Mouse (Mus musculus): Measurements from ENCODE around the gene Avpr1a. TPM values are rescaled to one million over a fixed set of nuclear protein-coding genes. Genes with fewer than 3 reads are reported as not detected.

Avpr1a gene
- polyA plus RNA-seq, 1 experiment from 2014 or later: 4.0 TPM

DNA sequence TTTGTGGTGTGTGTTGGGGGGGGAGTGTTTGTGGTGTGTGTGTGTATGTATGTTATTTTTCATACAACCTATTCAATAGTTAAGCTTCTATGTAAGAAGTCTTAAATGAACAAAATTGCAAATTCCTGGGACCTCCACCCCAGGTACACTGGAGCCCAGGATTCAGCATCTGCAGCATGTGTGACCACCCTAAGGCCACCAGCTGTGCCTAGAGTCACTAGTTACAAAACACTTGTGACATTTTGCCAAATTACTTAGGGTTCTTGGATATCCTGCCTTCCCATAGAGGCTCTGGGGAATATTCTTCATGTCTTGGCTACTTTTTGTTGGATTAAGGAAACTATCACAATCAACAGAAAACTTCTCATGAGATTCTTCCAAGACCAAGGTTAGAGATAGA lies 1.6 kb downstream of the Avpr1a start:
- H3K4me3 ChIP-seq (ENCODE audit: low read depth, low read length): peak overlapping the region; percentile 54
- no peak overlapping the region for H3K4me2 ChIP-seq (ENCODE audit: low read depth, low read length)
- H3K27ac ChIP-seq (ENCODE audit: low read length): no peak overlapping the region
- peaks cover 22% of the 10 kb centered on the region for H3K27me3 ChIP-seq (ENCODE audit: control insufficient read depth, insufficient read depth, low read depth, low read length)
- no peaks in the 10 kb centered on the region for H3K9me3 ChIP-seq (replicated peaks; ENCODE audit: control insufficient read depth, low read length)
- H3K4me1 ChIP-seq (ENCODE audit: control insufficient read depth, low read depth, low read length): no peaks in the 10 kb centered on the region; the same call in 1 of the 2 replicates
- no peak overlapping the region for H3K9ac ChIP-seq (ENCODE audit: low read depth, low read length)
- ATAC-seq (ENCODE audit: low read depth): no peak
- no peaks in the 10 kb centered on the region for H3K36me3 ChIP-seq (ENCODE audit: control insufficient read depth, insufficient read depth)

DNA sequence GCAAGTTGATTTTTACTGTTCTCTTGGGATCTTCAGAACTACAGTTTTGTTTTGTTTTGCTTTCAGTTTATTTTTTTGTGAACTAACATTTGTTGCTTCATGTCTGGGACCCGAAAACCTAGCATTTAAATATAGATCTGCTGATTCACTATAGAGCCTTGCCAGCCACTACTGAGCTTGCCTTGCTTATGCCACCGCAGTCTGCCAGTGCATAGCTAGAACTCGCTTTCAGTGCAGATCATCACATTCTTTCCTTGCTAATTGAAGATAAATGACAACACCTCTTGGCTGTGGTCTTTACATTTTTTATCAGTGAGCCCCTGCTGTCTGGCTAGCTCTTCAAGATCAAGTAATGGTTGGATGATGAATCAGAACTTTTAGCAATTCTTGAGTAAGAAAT lies 5.2 kb downstream of the Avpr1a start:
- Histone ChIP-seq H3K9ac (ENCODE audit: low read depth, low read length) (no peak overlapping the region), H3K4me2 (ENCODE audit: low read depth, low read length) (no peak overlapping the region), H3K9me3 (replicated peaks; ENCODE audit: control insufficient read depth, low read length) (no peaks in the 10 kb centered on the region), H3K4me1 (ENCODE audit: control insufficient read depth, low read depth, low read length) (no peaks in the 10 kb centered on the region; the same call in 1 of the 2 replicates), H3K4me3 (ENCODE audit: low read depth, low read length) (no peak overlapping the region), H3K27ac (ENCODE audit: low read length) (no peak overlapping the region), H3K36me3 (ENCODE audit: control insufficient read depth, insufficient read depth) (no peaks in the 10 kb centered on the region), H3K27me3 (ENCODE audit: control insufficient read depth, insufficient read depth, low read depth, low read length) (peaks cover 14% of the 10 kb centered on the region)
- 38% methylated on average over 3 of the region's 3 CpGs for WGBS (ENCODE audit: insufficient replicate concordance)
- no peak for ATAC-seq (ENCODE audit: low read depth)

DNA sequence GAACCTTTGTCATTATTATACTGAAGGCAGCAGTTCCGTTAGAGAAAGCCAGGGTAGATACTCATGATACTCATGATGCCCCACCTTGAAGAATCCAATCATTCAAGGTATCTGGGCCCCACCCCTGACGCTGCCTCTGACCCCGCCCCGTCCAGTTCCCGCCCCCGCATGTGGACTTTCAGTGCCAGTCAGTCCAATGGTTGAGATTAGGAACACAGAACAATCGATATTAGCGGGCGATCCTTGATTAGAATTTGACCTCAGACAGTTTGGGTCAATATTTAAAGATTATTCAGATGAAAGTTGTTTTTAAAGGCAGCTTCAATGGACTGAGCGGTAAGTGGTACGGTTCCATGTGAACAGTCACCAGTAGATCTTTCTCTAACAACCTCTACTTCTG lies 7.5 kb downstream of the Avpr1a start:
- H3K9me3 ChIP-seq (replicated peaks; ENCODE audit: control insufficient read depth, low read length): no peaks in the 10 kb centered on the region
- no peaks in the 10 kb centered on the region for H3K36me3 ChIP-seq (ENCODE audit: control insufficient read depth, insufficient read depth)
- H3K4me3 ChIP-seq (ENCODE audit: low read depth, low read length): no peak overlapping the region
- no peak overlapping the region for H3K27ac ChIP-seq (ENCODE audit: low read length)
- H3K4me2 ChIP-seq (ENCODE audit: low read depth, low read length): no peak overlapping the region
- 63% methylated on average over 11 of the region's 11 CpGs for WGBS (ENCODE audit: insufficient replicate concordance)
- no peak overlapping the region for H3K9ac ChIP-seq (ENCODE audit: low read depth, low read length)
- H3K27me3 ChIP-seq (ENCODE audit: control insufficient read depth, insufficient read depth, low read depth, low read length): no peaks in the 10 kb centered on the region
- H3K4me1 ChIP-seq (ENCODE audit: control insufficient read depth, low read depth, low read length): no peaks in the 10 kb centered on the region; the same call in 1 of the 2 replicates
- ATAC-seq (ENCODE audit: low read depth): peak; percentile 76

DNA sequence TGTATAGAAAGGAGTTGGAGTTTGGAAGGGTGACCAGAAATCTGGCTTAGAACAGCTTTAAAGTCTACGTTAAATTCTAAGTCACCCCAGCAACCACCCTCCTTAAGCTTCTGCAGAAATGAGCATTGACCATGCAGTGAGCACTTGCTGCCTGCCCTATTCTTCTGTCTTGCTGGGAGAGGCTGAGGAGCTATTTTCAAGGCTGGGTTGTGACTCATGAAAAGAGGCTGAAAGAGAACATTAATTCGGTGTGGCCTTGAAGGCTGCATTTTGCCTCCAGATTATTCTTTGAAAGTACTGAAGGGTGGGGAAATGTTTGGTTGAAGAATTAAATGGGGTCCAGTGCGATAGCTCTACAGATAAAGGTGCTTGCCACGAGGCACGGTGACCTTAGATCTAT lies 28.5 kb downstream of the Avpr1a start:
- no peaks in the 10 kb centered on the region for H3K27me3 ChIP-seq (ENCODE audit: control insufficient read depth, insufficient read depth, low read depth, low read length)
- WGBS (ENCODE audit: insufficient replicate concordance): 64% methylated on average over 5 of the region's 5 CpGs
- no peak overlapping the region for H3K4me3 ChIP-seq (ENCODE audit: low read depth, low read length)
- no peaks in the 10 kb centered on the region; the same call in 1 of the 2 replicates for H3K9me3 ChIP-seq (replicated peaks; ENCODE audit: control insufficient read depth, low read length)
- no peaks in the 10 kb centered on the region for H3K36me3 ChIP-seq (ENCODE audit: control insufficient read depth, insufficient read depth)
- no peak overlapping the region for H3K27ac ChIP-seq (ENCODE audit: low read length)
- H3K4me1 ChIP-seq (ENCODE audit: control insufficient read depth, low read depth, low read length): no peaks in the 10 kb centered on the region
- ATAC-seq (ENCODE audit: low read depth): no peak
- H3K4me2 ChIP-seq (ENCODE audit: low read depth, low read length): no peak overlapping the region
- H3K9ac ChIP-seq (ENCODE audit: low read depth, low read length): no peak overlapping the region

DNA sequence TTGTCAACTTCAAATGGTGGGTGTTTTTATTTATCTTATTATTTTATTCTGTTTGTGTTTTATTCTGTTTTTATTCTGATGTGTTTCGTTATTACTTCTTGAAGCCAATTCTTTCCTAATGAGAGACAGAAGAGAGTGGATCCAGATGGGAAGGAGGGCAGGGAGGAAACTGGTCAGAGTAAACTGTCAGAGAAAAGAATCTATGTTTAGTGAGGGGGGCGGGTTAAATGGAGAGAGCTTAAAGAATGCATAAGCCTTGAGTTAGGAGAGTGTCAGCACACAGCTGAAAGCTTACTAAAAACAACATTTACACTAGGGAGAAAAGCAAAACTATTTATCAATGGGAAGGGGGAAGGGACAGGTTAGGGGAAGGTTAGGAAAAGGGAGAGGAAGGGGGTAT lies 50.3 kb downstream of the Avpr1a start:
- Histone ChIP-seq H3K36me3 (ENCODE audit: control insufficient read depth, insufficient read depth) (no peaks in the 10 kb centered on the region), H3K9ac (ENCODE audit: low read depth, low read length) (no peak overlapping the region), H3K27ac (ENCODE audit: low read length) (no peak overlapping the region), H3K4me1 (ENCODE audit: control insufficient read depth, low read depth, low read length) (no peaks in the 10 kb centered on the region), H3K9me3 (replicated peaks; ENCODE audit: control insufficient read depth, low read length) (no peaks in the 10 kb centered on the region), H3K27me3 (ENCODE audit: control insufficient read depth, insufficient read depth, low read depth, low read length) (no peaks in the 10 kb centered on the region), H3K4me2 (ENCODE audit: low read depth, low read length) (no peak overlapping the region), H3K4me3 (ENCODE audit: low read depth, low read length) (no peak overlapping the region)
- no peak for ATAC-seq (ENCODE audit: low read depth)
- WGBS (ENCODE audit: insufficient replicate concordance): 49% methylated on average over 2 of the region's 2 CpGs

DNA sequence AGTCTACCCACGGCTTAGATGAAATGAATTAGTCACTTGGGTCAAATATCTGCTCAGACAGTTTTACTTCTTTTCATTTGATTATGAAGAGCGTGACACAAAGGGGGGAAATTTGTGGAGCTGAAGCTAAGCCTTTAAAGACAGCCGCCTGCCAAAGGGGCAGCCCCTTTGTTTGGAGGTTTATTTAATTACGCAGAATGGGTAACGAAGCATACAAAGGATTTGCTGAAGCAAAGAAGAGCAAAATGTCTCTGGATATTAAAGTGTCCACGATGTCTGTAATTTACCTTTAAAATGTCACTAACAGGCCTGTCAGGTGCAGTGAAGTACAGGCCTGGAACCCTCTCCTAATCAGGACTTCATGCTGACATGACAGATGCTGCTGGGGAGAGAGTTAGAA lies 51.0 kb downstream of the Avpr1a start:
- H3K9ac ChIP-seq (ENCODE audit: low read depth, low read length): no peak overlapping the region
- H3K4me1 ChIP-seq (ENCODE audit: control insufficient read depth, low read depth, low read length): no peaks in the 10 kb centered on the region
- H3K27me3 ChIP-seq (ENCODE audit: control insufficient read depth, insufficient read depth, low read depth, low read length): no peaks in the 10 kb centered on the region
- 73% methylated on average over 6 of the region's 6 CpGs for WGBS (ENCODE audit: insufficient replicate concordance)
- no peak overlapping the region for H3K27ac ChIP-seq (ENCODE audit: low read length)
- H3K4me3 ChIP-seq (ENCODE audit: low read depth, low read length): no peak overlapping the region
- no peak overlapping the region for H3K4me2 ChIP-seq (ENCODE audit: low read depth, low read length)
- ATAC-seq (ENCODE audit: low read depth): no peak
- H3K9me3 ChIP-seq (replicated peaks; ENCODE audit: control insufficient read depth, low read length): no peaks in the 10 kb centered on the region
- no peaks in the 10 kb centered on the region for H3K36me3 ChIP-seq (ENCODE audit: control insufficient read depth, insufficient read depth)

Other genes with a start within 250 kb of the Avpr1a start
- 2.2 and 2.7 TPM in 2 replicates for gene Ppm1h, start 230.3 kb downstream of the Avpr1a start, polyA plus RNA-seq (2015; fragmentation: Nextera tagmentation; extraction: Ambion mirVana)